Mouse (Mus musculus) effector memory CD4-positive, alpha-beta T cell, adult 7 months (primary cell): Measurements from ENCODE around the gene Olfr1388. TPM values are rescaled to one million over a fixed set of nuclear protein-coding genes. Genes with fewer than 3 reads are reported as not detected.

Experiments used
- polyA plus RNA-seq: library from polyadenylated mRNA; unstranded; fragments of 100-300 nt; shearing (Covaris generic); gene quantifications from one replicate; pipeline ENCODE4 v1.2.1, GENCODE M21; 2017

Olfr1388 gene
- polyA plus RNA-seq, result not detected

GRCm38 (mm10) chr11:49436411-49436810 is at the start of gene Olfr1388:
Olfr1388 (plus strand) TSS chr11:49436624.

DNA sequence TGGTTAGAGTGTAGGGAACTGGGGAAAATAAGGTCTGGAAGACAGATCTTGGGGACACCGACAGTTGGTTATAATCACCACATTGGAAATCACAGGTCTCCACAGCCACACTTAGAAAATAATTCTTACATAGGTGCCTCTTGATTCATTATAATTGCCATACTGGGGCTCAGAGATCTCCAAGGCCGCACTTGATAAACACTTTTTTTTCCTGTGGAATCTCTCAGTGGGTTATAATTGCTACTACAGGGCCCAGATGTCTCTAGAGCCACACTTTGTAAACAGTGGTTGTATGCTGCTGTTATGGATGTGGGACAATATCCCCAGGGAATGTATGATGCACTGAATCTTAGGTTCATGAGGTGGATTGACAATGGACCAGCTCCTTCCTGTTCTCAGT is 13.7 kb upstream of the Olfr1388 start, which contains the start of gene Olfr1389:
TSS of gene Olfr1389 (plus strand) at position 301 of the 400 bp plus-strand sequence.

DNA sequence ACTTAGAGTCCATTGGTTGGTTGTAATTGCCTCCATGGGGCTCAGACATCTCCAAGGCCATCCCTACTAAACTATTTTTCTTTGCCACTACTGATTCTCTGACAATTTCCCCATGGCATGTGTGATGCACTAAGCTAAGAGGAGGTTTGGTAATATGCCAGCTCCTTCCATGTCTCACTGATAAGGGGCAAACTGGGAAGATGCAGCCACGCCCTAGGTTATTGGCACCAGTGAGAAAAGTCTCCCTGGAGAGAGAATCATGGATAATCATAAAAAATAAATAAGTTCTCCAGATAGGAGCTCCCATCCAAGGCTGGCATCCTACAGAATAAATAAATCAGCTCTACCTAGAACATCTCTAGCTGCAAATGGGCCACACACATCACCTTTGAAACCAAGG is 18.6 kb downstream of the Olfr1388 start, which contains the start of gene Olfr1387:
TSS of gene Olfr1387 (plus strand) at position 301 of the 400 bp plus-strand sequence.

DNA sequence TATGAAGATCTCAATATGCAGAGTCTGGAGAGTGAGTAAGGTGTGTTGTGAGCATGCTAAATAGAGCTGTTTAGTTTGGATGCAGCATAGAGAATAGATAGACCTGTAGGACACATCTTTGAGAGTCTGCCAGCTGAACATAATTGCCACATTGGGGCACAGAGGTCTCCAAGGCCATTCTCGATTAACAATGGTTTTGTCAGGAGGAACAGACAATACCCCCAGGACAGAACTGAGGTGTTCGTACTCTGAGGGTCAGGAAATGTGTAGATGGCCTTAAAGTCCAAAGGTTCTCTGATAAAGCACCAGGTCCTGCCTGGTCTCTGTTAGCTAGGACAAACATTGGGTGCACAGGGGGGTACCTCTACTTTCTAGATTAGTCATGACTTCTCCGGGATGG is 28.3 kb downstream of the Olfr1388 start, which contains the start of gene Olfr1386:
TSS of gene Olfr1386 (plus strand) at position 301 of the 400 bp plus-strand sequence.

GRCm38 (mm10) chr11:49488770-49489169 is 52.3 kb downstream of the Olfr1388 start, which contains the start of gene Olfr1385:
Olfr1385 (plus strand) TSS chr11:49489070.

Other genes with a start within 250 kb of the Olfr1388 start
- gene Btnl9, start 249.5 kb upstream of the Olfr1388 start, polyA plus RNA-seq, result 0.40 TPM
- 79.0 TPM for gene Zfp62, start 233.3 kb upstream of the Olfr1388 start, polyA plus RNA-seq
- 28.7 TPM for gene Mgat1, start 192.4 kb upstream of the Olfr1388 start, polyA plus RNA-seq
- gene Olfr1393, start 158.3 kb upstream of the Olfr1388 start, polyA plus RNA-seq, result not detected
- gene Olfr1392, start 151.3 kb upstream of the Olfr1388 start, polyA plus RNA-seq, result 0.21 TPM
- not detected for gene Olfr10, start 131.9 kb upstream of the Olfr1388 start, polyA plus RNA-seq
- not detected for gene Olfr1391, start 113.9 kb upstream of the Olfr1388 start, polyA plus RNA-seq
- 0.26 TPM for gene Olfr1390, start 101.4 kb upstream of the Olfr1388 start, polyA plus RNA-seq
- gene Olfr1389, start 13.6 kb upstream of the Olfr1388 start, polyA plus RNA-seq, result 0.10 TPM
- 0.12 TPM for gene Olfr1387, start 18.7 kb downstream of the Olfr1388 start, polyA plus RNA-seq
- not detected for gene Olfr1386, start 28.4 kb downstream of the Olfr1388 start, polyA plus RNA-seq
- gene Olfr1385, start 52.4 kb downstream of the Olfr1388 start, polyA plus RNA-seq, result 0.38 TPM
- gene Olfr1384, start 70.1 kb downstream of the Olfr1388 start, polyA plus RNA-seq, result not detected
- not detected for gene Olfr1383, start 83.0 kb downstream of the Olfr1388 start, polyA plus RNA-seq
- not detected for gene Olfr1382, start 91.6 kb downstream of the Olfr1388 start, polyA plus RNA-seq
- not detected for gene Olfr1381, start 106.8 kb downstream of the Olfr1388 start, polyA plus RNA-seq
- not detected for gene Olfr1380, start 120.3 kb downstream of the Olfr1388 start, polyA plus RNA-seq
- gene Flt4, start 172.6 kb downstream of the Olfr1388 start, polyA plus RNA-seq, result not detected
- not detected for gene Scgb3a1, start 227.0 kb downstream of the Olfr1388 start, polyA plus RNA-seq